Mouse (Mus musculus) inflammation-experienced regulatory T-cells, adult 6 months (primary cell): ENCODE data around the gene Fev. TPM values are rescaled to one million over a fixed set of nuclear protein-coding genes. Genes with fewer than 3 reads are reported as not detected.

Experiments used
- ATAC-seq: one replicate; pipeline ENCODE4 v1.8.0; 2017
- polyA plus RNA-seq, 3 experiments: library from polyadenylated mRNA; unstranded; fragments of 100-300 nt; shearing (Covaris generic); gene quantifications; one replicate each; pipeline ENCODE4 v1.2.1; 2017

Fev gene
- polyA plus RNA-seq, 3 experiments from 2014 or later: not detected

DNA sequence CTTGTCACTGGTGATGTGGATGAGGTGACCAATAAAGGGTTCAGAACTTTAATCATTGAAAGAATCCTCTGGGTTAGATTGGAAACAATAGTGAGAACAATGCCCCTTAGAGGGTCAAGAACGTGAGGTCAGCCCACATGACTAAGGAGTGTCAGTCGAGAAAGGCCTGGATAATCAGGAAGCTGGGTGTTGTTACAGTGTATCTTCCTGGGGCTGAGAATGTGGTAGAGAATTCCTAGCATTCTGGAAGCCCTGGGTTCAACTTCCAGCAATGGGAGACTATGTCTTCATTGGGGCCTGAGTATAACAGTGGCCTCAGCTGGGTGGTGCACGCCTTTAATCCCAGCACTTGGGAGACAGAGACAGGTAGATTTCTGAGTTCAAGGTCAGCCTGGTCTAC lies 8.0 kb downstream of the Fev start:
- no peak for ATAC-seq

DNA sequence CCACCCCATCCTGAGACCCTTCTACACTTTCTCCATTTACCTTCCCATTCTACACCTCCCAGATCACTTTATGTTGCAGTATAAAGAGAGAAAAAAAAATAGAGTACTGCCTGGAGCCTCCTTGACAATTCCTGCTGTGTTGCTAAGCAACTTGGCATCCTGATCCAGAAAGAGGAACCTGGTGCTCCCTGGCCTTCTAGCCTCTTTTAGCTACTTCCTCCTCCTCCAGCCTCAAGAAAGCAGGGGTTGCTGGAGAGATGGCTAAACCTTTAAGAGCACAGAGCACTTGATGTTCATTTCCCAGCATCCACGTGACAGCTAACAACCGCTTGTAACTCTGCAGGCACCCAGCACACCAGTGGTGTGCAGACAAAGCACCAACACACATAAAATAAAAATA lies 13.0 kb downstream of the Fev start:
- ATAC-seq: no peak

DNA sequence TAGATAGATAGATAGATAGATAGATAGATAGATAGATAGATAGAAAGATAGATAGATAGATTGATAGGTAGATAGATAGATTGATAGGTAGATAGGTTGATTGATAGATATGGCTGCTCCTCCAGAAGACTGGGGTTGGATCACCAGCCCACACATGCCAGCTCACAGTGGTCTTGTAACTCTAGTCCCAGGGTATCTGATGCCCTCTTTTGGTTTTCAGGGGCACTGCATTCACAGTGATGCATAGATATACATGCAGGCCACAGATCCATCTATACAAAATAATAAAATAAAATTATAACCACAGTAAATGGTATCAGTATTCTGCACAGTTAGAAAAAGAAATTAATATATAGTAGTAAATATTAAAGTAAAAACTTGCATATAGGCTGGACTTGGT lies 23.4 kb downstream of the Fev start:
- ATAC-seq: no peak

DNA sequence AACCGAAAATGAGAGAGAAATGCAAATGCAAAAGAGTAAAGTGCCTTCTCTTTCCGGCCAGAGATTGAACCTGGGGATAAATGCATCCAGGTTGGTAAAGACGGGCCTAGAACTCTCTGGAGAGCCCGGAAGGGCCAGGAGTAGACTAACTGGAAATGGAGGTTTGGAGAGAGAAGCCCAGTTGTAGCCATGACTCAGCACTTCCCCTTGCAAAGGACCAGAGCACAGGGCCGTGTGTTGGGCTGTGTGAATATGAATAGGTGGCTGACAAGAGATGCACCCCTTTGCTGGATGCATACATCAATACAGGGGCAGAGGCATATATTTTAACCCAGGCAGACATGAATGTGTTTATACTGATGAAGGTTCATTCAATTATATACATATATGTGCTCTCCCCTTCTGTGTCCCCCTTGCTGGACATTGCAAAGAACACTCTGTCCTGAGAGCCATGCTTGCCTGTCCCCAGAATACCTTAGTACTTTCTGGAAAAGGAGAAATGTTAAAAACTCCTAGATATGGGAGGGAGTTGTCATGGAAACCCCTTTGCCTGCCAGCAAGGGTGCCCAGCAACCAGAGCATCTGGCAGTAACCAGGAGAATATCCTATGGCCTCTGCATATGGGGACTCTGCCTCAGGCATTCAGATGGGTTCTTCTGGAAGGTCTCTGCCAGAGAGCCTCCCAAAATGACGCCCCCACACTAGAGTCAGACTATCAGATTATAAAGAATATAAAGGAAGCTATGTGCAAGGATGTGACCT lies 25.8 kb downstream of the Fev start:
- no peak for ATAC-seq

DNA sequence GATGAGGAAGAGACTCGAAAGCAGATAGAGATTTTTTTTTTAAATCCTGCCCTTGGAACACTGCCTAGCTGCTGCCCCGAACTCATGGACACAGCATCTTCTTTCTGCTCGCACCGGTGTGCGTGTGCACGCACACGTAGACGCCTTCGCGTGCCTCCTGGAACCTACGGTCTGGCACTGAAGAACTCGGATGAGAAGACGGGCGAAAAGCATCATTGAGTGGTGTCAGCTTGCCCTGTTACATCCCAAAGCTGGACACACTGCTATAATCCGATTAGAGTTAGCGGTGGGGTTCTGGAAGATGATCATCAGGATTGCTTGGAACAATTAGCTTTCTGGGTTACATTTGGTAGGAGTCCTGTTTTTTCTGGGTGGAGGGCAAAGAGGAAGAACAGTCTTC lies 26.4 kb downstream of the Fev start:
- no peak for ATAC-seq

DNA sequence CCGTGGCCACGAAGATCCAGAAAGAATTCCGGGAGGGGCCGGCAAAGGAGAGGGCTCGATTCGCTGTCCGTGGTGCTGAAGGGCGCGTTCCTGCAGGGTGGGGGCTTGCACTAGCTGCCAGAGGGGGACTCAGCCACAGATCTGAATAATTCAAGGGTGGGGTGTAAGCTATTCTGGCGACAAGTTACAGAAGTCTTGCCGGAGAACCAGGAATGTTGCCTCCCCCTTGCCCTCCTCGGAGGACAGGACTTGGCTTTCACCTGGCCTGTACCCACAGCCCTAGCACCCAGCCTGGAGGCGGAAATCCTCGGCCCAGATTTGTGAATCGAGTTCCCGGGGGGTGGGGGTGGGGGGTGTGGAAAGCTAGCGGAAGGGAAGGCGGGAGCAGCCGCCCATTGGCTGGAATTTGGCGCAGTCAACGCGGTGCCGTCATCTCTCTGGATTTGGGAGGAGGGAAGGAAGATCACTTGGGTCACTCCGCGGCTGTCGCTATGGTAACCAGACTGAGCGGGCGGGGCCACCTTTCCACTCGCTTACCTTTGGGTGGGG lies 27.0 kb downstream of the Fev start:
- no peak for ATAC-seq

DNA sequence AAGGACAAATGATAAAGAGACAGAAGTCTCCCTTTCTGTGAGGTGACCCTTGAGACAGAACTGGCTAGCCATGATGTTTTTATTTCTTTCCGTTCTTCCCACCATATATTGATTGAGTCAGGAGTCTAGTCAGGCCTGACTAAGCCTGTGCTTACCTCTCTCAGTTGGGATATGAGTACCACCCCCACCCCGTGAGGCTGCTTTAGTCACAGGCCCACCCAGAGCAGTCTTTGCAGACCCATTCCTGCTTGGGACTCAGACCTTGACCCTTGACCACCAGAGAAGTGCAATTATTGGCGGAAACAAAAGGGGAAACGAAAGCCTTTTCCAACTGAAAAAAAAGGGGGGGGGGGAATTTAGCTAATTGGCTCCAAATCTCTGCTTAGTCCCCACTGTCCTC lies 27.5 kb downstream of the Fev start:
- ATAC-seq: no peak

DNA sequence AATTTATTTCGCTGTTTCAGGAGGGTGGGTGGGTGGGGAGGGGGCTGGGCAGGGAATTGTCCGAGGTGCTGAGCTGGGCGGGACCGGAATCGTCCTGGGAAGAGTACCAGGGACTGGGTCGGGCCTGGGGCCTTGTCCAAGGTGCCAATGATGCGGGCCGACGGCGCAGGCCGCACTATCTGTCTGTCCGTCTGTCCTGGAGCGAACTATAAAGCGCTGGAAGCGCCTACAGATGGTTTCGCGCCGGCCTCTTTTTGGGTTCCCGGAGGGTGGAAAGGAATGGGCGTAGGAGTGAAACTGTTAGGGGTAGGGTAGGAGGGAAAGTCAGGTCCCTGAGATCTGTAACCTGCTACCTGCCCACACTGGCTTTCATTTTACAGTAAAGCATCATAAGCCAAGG lies 28.0 kb downstream of the Fev start:
- ATAC-seq: no peak

DNA sequence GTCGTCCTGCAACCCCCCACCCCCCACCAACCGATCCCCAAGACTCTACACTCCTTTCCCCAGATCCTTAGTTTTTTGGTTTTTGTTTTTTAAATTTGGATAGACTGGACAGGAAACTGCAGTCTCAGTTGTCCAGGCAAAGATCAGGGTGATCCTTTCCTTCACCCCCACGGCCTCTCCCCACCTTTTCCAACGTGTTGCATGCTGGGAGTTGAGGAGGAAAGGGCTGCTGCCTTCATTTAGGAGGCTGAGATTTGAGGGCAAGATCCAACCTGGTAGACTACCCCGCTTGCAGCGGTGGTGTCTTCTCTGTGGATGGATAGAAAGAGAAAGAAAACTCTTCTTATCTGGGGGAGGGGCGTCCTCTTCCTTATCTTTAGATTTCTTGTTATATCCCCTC lies 28.4 kb downstream of the Fev start:
- ATAC-seq: no peak

DNA sequence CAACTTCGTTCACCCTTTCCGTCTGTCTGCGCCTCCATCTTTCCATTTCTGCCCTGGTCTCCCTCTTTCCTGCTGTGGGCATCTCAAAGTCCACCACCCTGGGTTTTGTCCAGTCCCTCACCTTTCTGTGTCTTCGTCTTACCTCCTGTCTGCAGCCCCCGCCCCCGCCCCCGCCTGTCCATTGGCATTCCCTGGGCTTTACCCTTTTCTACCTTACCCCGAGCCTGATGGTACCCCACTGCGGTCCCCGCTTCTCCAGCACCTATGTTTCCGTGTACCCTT lies 28.8 kb downstream of the Fev start:
- ATAC-seq: no peak

DNA sequence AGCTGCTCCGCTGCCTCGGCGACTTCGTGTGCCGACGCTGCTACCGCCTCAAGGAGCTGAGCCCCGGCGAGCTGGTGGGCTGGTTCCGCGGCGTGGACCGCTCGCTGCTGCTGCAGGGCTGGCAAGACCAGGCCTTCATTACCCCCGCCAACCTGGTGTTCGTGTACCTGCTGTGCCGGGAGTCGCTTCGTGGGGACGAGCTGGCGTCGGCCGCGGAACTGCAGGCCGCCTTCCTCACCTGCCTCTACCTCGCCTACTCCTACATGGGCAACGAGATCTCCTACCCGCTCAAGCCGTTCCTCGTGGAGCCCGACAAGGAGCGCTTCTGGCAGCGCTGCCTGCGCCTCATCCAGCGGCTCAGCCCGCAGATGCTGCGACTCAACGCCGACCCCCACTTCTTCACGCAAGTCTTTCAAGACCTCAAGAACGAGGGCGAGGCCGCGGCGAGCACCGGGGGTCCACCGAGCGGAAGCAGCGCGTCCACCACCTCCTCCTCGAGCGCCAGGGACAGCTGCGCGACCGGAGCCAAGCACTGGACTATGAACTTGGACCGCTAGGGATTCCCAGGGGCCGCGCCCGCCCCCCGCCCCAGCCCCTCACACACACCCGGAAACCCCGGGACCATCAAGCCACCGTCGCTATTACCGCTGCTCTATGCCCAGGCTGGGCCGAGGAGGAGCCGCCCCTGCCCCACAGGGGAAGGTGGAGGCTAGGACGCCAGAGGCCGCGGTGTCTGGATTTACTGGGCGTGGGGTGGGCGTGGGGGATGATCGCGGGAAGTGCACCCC lies 29.4 kb downstream of the Fev start:
- no peak for ATAC-seq

DNA sequence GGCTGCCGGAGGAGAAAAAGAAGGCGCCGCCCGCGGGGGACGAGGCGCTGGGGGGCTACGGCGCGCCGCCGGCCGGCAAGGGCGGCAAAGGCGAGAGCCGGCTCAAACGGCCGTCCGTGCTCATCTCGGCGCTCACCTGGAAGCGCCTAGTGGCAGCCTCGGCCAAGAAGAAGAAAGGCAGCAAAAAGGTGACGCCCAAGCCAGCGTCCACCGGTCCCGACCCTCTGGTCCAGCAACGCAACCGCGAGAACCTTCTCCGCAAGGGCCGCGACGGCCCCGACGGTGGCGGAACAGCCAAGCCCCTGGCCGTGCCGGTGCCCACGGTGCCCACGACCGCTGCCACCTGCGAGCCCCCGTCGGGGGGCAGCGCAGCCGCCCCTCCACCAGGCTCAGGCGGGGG lies 30.1 kb downstream of the Fev start:
- no peak for ATAC-seq

DNA sequence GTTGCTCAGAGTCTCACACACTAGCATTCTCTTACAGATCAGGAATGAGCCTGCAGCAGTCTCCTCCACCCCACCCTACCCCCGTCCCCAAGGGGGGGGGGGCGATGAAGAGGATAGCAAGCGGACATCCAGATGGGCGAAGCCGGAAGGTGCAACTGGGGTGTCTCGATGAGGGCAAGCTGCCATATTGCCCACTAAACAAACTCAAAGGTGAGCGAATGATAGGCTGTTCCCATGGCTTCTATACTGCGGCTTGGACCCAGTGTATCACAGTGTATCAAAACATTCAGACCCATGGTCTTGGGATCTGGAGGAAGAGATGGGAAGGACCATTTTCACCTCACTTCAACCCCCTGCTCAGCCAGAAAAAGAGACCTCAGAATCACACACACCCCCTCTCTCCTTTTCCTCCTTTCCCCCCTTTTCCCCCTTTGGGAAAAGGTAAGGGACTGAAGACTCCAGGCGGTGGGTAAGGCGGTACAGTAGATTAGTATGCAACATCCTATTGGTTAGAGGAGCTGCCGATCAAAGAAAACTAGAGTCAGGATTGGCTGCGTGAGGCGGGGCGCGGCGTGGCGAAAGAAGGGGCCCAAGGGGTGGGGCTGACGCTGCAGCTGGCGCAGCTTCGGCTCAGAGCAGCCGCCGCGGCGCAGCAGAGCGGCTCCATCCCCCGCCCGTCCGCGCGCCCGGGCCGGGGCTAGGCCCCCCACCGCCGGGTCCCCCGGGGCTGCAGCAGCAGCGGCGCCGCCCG lies 30.7 kb downstream of the Fev start, which contains the start of gene Cdk5r2:
Cdk5r2 (plus strand) TSS at position 629 of the 751 bp plus-strand sequence.
- ATAC-seq: peak; percentile 84

DNA sequence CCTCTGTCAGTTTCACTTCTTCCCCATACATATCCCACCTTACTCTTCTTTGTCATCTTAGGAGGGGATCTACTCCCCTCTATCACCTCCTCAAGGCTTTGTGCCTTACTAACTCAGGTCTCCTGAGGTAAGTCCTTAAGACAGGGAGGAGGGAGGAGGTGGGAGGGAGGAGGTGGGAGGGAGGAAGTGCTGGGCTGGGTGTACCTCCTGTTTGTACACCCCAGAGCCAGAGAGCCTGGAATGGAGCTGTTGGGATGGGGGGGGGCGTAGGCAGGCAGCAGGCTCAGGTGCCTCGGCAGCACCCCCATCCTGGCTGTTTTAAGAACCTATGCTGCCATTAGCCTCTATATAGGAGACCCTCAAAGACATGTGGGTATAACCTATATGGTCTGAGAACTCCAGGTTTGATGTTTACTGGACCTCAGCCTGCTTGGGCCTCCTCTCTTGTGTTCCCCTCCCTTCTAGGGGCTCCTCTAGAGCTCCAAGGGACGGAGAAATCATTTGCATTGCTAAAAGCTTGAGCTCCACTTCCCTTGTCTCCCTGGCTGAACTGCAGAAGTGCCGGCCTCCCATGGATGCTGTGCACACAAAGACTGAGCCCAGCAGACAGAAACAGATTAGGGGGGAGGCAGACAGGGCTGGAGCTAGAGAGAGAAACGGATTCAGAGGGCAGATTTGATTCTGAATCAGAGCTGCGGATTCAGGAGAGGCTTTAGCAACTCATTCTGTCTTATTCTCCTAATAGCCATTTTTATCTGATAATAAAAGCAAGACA lies 34.0 kb downstream of the Fev start:
- no peak for ATAC-seq

DNA sequence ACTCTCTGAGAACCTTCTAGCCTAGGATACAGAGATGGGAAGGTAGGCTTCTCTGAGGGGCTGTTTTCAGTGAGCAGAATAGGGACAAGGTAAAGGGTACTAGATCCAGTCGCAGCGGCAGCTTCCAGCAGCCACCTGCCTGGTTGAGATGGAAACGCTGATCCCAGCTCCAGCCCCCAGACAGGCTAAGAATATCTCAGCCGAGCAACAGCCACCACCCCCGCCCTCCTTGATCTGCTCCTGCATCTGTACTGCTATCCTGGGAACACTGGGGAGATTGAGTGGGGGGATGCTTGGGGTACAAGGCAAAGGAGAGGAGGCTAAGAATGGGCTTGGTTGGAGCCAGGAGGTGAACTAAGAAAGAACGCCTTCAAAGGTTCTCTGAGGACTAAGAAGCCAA lies 35.0 kb downstream of the Fev start:
- ATAC-seq: no peak

DNA sequence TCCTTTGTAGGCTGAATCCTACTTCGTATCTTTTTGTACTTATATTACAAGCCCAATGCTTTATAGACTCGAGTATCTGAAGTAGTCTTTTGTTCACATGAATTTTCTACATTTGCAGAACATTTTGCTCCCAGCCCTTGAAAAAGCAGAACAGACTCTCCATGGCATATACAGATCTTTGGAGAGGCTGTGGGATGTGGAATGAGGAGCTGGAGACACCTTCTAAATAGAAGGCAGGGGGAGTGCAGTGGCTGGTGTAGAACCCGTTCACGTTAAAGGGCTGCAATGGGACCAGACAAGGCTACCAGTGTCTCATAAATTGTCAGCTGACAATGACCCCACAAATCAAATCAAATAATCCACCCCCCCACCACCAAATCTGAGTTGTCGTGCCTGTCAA lies 36.3 kb downstream of the Fev start:
- no peak for ATAC-seq

DNA sequence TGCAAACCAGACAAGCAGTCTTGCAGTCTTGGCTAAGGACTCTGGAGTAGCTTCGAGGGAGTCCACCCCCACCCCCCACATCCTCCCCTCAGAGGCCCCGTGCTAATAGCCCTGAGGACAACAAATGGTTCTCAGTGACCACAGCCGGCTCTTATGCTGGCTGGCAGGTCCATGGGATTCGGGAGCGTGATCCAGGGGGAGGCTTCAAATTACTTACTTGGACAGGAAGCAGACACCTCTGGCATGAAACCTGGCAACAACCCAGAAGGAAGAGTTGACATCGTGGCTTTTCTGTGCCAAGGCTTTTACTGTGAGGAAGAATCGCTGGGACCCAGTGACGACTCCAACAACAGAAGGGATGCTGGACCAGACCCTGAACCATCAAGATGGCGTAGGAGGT lies 38.9 kb downstream of the Fev start:
- no peak for ATAC-seq

DNA sequence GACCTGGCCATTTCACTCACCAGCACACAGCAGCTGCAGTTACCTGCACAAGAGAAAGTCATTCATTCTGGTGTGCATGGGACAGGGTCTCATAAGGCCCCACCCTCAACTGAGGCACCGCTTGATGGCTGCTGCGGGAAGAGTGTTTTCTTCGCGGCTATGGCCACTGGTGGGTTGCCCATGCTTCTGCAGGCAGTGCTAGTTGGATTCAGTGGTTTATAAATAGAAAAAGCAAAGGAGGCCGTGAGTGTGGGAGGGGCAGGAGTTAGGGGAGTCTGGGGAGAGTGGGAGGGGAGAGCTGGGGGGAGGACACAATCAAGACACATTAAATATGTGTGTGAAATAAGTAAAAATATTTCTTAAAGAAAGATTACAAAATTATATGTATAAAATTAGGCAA lies 42.1 kb downstream of the Fev start:
- no peak for ATAC-seq

DNA sequence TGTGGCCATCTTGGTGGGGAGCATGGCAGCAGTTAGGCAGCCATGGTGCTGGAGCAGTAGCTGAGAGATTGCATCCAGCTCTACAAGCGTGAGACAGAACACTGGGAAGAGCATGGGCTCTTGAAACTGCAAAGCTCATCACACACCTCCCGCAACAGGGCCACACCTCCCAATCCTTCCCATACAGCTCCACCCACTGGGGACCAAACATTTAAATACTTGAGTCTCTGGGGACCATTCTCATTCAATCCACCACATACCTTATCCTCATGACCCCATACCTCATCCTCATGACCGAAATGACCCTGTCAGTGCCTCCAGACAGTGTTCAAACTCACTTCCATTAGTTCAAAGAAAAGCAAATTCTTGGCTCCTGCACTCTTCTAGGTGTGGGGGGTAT lies 52.0 kb downstream of the Fev start:
- no peak for ATAC-seq
